Mouse (Mus musculus) heart, postnatal 36 days (tissue): ENCODE data around the gene Kif1c. TPM values are rescaled to one million over a fixed set of nuclear protein-coding genes. Genes with fewer than 3 reads are reported as not detected.

ENCODE experiments used
- DNase-seq, 2 experiments: peaks; one replicate each; pipeline ENCODE4 v3.0.0; 2021 to 2022
- intact Hi-C: fragments of 180-260 bp; cut with DNase I; formaldehyde crosslinking; loops from one replicate; pipeline ENCODE4 v1.15.1; 2025
- total RNA-seq, 2 experiments: library from RNA; stranded (reverse); gene quantifications; 2 replicates each; pipeline ENCODE4 v1.2.3; 2021

The Kif1c gene
- 100 to 1,000 TPM; 469 to 490 TPM for total RNA-seq

DNA sequence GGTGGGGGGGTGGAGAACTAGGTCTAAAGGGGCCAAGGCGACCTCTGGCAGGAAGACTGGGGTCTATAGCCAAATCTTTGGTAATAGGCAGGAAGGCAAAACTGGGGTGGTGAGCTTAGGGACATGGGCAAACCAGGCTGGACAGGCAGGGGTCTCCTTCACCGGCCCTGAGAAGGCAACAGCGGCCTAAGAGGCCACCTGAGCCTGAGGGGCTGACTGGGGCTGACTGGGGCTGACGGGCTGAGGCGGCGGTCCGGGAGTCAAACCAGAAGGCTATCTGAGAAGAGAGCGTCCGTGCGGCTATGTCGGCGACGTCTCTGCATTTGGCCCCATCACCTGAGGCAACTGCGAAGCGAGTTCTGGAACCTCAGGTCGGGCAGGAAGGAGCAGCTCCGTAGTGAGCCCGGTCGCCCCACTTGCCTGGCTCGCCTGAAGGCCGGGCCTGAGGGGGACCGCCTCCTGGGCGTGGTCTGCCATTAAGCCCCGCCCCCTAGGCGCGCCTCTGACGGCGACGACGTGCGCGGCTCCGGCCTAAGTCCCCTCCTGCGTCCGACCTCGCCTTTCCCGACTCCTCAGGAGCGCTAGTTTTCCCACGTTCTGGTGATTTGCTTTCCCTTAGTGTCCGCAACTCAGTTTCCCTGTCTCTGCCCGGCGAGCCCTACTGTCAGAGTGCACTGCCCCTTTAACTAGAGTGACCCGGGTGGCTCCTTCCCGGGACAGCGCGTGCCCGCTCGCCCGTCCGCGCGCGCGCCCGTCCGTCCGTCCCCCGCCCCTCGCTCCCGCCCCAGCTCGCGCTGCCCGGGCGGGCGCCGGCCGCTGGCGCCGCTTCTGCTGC lies at the start of gene Kif1c, which contains the start of gene Inca1:
Gene Kif1c, plus strand, starts transcription at position 827 of the 835 bp plus-strand sequence.
Gene Inca1, minus strand, starts transcription at position 434 of the 835 bp plus-strand sequence.
- peak; percentile 98 to 99 for DNase-seq
- intact Hi-C loops = loop anchor here (2.0 kb wide), 1 partner anchor 45 kb away; the partner anchor contains the start of gene Pfn1

DNA sequence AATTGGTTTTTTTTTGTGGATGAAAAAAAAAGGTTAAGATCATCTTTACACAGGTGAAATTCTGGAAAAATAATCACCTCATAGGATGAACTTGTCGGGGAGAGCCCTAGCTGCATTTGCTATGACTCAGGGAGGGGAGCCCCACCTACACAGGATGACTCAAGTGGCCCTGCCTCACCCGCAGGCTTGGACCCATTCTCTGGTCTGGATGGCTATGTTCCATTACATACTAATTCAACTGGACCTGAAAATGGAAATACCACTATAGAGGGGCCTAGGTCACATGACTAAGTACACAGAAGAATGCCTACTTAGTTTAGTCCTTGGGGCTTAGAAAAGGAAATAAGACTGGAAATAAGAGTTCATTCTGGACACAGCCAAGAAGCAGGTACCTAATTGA lies 49.0 kb upstream of the Kif1c start:
- intact Hi-C loops = loop anchor here (10.0 kb wide), 1 partner anchor 657 kb away; the partner anchor contains the start of genes Gabarap and Phf23

DNA sequence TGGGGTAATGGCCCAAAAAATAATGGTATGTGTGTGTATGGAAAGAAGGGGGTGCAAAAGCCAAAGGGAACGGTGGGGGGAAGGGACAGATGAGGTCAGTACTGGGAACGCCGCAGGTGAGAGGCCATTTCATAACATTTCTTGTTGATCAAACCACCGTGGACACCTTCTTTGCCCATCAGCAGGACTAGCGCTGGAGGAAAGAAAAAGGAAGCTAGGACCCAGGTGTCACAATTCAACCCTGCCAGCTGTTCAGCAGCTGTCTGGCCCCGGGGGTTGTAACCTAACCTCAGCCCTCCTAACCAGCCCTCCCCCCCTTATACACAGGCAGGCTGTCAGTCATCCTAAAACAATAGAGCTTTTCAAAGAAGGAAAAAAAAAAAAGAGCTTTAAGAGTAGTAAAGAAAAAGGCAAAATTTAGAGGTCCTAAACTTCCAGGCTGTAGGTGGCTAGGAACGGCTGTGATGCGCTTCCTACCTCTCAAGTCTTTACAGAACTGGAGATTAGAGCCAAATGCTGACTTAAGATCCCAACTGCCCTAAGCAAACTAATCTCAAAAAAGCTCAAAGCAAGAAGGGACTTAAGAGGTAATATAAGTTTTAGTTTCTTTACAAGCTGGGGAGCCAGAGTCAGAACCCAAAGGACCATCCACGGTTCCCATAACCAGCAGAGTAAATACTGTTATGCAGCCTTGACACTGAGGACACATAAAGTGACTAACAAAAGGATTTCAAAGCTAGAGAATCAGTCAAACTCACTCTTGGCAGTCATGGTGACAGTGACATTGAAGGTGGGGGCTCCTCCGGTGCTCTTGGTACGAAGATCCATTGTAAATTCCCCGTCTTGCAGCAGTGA lies 48.1 kb upstream of the Kif1c start:
- intact Hi-C loops = loop anchor here (10.0 kb wide), 1 partner anchor 657 kb away; the partner anchor contains the start of genes Gabarap and Phf23
- no peak for DNase-seq

More for the DNA sequence above, 49.0 kb upstream of the Kif1c start:
- no peak for DNase-seq

DNA sequence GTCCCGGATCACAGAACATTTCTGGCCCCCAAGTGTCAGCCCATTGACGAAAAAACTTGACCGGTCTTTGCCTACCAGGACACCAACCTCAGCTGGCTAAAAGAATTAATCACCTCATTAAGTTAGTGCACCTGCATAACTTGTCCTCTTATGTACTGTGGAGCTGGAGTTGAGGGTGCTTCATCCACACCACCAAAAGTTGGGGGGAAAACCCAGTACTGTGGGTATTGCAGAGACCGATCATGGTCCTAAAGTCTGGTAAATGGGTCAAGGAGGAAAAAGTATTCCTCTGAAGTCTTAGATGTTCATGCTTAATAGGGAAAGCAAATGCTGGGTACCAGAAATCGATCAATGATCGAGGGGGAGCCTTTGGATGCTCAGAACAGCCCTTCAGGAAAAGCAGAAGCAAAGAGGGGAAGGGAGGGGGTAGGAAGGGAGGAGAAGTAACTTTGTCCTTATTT lies 47.4 kb upstream of the Kif1c start:
- intact Hi-C loops = loop anchor here (10.0 kb wide), 1 partner anchor 658 kb away; the partner anchor contains the start of genes Gabarap and Phf23
- DNase-seq = no peak

DNA sequence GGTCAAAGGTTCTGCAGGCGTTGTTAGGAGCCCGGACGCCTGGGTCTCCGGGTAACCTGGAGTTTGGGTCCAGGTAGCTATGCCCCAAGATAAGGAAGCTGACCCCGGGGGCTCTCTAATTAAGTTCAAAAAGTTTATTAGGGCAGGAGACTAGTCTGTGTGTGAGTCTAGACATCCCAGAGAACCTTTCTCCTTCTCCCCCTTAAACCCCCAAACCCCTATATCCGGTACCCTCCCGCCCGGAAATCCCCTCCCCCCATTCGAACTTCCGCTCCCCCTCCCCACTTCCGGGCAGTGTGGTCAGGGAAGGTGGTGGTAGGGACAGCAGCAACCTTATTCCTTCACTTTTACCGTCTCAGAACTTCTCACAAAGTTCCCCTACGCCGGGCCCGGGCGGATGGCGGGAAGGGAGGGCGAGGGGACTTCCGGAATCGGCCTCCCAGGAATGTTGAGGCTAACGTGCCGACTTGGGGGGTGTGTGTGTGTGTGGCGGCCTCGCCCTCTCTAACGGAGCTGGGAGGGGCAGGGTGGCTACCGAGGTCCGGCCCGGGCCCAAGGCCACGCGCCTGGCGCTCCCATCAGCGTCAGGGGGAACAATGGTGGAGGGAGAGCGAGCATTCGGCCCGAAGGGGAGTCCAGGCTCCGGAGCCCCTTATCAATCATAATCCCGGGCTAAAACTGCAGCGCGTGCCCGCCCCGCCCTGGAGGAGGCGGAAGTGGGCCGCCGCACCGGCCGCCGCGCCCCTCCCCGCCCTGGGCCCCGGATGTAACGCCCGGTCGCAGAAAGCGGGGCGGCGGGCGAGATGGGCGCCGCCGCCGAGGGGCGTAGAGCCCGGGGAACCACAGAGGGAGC lies 46.8 kb upstream of the Kif1c start:
- intact Hi-C loops = loop anchor here (2.0 to 10.0 kb wide), 2 partner anchors 47 to 659 kb away; partner anchors contain the start of genes Gabarap, Inca1, Kif1c and Phf23
- DNase-seq = peak; percentile 71 to 80

DNA sequence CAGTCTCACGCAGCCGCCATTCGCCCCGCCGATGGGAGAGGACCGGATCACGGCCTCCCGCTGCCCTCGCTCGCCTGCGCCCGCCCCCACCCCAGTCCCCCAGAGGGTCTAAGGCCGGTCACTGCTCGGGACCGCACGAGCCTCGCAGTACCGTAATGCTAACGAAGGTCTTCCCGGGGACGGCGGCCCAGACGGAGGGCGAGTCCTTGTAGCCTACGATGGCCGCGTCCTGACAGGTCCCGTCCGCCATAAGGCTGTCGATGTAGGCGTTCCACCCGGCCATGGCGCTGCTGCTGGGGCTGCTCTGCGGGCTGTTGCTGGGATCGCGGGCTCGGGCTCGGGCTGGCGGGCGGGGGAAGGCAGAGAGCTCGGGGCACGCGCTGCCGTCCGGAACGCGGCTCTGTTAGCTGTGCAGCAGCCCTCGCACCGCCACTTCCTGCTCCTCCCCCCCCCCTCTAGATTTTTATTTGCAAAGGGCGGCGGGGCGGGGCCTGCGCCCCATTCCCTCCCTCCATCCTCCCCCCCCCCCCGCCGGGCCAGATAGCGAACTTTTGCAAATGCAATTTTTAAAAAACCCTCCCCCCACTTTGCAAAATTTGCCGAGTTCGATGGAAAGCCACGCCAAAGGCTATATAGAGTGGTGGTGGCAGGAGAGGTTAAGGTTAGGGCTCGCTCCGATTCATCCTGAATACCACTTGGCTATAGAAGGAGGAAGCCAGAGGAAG lies 46.0 kb upstream of the Kif1c start, which contains the start of gene Pfn1:
Gene Pfn1, minus strand, starts transcription at position 447 of the 725 bp plus-strand sequence.
- intact Hi-C loops = loop anchor here (2.0 to 10.0 kb wide), 2 partner anchors 46 to 660 kb away; partner anchors contain the start of genes Gabarap, Inca1, Kif1c and Phf23
- peak; percentile 77 to 81 for DNase-seq

DNA sequence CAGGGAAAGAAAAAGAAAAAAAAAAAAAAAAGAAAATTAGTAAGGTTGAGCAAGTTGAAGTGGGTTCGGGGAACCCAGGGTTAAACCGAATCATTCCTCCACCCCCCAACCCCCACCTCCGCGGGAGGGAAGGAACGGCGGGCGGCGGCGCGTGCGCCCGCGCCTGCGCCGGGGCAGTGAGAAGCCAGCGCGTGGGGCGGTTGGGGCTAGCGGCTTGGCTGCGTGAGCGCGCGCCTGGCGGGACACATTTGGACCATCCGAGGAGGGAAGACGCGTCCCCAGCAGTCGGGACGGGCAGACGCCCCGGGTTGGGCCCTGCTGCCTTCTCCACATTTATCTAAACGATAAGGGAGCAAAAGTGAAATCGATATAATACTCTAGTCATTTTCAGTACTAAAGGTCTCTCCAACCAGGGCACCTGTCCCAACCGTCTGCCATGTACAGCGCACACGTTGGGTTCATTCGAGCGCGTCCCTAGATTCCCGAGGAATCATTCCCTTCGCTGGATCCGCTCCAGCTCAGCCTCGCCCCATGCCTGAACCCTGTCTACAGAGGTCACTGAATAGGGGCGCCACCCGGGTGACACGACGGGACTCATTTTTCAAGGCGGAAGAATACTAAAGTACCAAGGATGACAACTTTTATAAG lies 45.3 kb upstream of the Kif1c start:
- DNase-seq = peak; percentile 80 to 89
- intact Hi-C loops = loop anchor here (2.0 to 10.0 kb wide), 2 partner anchors 46 to 660 kb away; partner anchors contain the start of genes Gabarap, Inca1, Kif1c and Phf23

DNA sequence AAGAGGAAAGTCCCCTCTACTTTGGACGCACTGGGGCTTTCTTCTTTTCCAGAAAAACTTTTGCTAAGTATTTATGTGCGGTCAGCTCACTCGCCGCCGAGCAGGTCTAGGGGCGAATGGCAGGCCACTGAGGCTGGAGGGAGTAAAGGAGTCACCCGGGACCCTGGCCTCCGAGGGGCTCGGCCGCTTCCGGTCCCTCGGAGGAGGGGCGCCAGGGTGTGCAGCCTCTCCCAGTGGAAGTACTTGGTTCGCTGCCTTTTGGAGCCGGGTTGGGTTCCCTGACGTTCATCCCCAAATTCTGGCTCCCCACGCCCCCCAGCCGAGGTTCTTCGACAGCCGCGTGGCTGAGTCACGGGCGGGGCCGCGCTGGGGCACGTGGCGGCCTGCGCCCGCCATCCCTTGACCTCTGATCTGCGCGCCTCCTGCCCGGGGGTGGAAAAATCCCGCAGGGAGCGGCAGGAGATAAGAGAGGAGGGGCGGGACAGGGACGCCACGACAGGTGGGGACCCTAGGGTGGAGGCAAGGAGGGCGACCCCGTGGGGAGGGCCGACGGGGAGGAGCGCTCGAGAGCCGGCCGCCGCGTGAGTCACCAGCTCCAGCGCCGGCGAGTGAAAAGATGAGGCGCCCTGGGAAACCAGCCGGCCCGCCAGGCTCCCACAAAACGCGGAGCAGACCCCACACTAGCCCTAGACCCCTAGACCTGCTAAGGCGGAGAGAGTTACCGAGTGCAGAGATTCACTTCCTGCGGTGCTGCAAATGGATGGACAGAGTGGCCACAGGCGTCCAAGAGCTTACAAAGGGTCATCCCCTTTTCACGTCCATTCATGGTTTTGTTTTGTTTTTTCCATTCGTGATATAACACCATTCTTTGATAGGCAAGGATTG lies 44.5 kb upstream of the Kif1c start:
- peak; percentile 66 to 83 for DNase-seq
- intact Hi-C loops = loop anchor here (1.0 to 10.0 kb wide), 3 partner anchors 12 to 661 kb away; partner anchors contain the start of genes Gabarap, Inca1, Kif1c and Phf23

DNA sequence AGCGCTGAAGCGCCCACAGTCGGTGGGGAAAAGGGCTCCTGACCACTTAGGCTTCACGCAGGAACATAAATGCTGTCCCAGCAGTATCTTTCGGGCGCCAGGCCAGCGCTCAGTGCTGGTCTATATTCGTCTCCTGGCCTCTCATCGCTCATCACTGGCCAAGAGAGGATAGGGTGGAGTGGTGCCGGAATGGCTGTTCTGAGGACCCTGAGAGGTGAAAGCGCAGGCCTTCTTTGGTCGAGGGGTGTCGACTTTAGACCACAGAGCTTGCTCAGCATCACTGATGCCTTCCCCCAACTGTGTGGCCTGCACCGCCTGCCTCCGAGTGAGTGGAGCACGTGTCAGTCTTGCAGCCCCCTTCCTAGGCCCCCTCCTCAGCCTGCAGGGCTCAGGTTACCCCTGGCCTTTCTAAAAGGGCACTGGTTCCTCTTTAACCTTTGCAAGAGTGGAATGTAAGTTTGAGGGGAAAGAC lies 43.9 kb upstream of the Kif1c start:
- intact Hi-C loops = loop anchor here (1.0 to 10.0 kb wide), 2 partner anchors 12 to 662 kb away; partner anchors contain the start of genes Gabarap and Phf23
- DNase-seq = peak; percentile 74 to 79

DNA sequence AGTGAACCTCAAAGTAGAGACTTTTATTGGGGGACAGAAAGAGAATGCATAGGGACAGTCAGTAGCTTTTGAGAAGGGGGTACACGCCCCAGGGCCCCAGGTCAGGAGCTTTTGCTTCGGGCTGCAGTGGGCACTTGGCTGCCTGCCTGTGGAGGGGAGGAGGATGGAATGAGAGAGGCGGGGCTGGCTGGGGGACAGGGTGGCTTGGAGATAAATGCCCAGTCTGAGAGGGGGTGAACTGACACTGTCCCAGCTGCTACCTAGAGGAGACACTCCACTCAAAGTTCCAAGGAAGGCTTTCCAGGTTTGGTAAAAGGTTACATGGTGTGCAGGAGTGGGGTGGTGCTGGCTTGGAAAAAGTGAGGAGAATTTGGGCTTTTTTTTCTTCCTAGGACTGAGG lies 43.4 kb upstream of the Kif1c start, which contains the start of gene Eno3:
Gene Eno3, plus strand, starts transcription at position 239 of the 400 bp plus-strand sequence.
- intact Hi-C loops = loop anchor here (1.0 to 10.0 kb wide), 2 partner anchors 11 to 662 kb away; partner anchors contain the start of genes Gabarap and Phf23
- peak in 1 of 2 experiments; percentile 49 for DNase-seq

DNA sequence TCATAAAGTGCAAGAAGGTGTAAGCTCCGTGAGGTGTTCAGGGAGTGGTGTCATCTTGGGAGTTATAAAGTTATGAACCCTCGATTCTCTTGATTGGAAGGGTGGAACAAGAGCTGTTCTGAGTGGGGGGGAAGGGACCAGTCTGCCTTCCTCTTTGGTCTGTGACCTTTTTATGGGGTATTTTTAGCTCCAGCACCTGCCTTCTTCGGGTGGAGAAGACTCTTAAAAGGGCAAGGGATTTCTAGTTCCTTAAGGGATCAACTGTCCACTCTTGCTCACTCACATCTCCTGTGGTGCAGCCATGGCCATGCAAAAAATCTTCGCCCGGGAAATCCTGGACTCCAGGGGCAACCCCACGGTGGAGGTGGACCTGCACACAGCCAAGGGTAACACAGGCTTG lies 42.8 kb upstream of the Kif1c start:
- no peak for DNase-seq

DNA sequence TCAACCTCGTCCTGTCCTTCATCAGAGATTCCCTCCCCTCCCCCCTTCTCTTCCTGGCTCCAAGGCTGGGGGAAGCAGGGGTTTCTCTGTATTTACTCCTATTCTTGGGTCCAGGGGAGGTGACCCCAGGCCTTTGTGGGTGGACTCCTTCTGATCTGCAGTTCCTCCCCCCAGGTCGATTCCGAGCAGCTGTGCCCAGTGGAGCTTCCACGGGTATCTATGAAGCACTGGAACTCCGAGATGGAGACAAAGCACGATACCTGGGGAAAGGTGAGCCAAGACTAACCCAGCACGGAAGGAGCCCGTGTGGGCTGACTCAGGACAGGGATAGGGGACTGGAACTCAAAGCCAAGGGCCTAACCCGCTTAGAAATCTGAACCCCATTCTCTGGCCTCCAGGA lies 42.4 kb upstream of the Kif1c start:
- no peak for DNase-seq
- intact Hi-C loops = loop anchor here (10.0 kb wide), 1 partner anchor 663 kb away; the partner anchor contains the start of genes Gabarap and Phf23

More for the DNA sequence above, 42.8 kb upstream of the Kif1c start:
- intact Hi-C loops = loop anchor here (10.0 kb wide), 1 partner anchor 663 kb away; the partner anchor contains the start of genes Gabarap and Phf23

DNA sequence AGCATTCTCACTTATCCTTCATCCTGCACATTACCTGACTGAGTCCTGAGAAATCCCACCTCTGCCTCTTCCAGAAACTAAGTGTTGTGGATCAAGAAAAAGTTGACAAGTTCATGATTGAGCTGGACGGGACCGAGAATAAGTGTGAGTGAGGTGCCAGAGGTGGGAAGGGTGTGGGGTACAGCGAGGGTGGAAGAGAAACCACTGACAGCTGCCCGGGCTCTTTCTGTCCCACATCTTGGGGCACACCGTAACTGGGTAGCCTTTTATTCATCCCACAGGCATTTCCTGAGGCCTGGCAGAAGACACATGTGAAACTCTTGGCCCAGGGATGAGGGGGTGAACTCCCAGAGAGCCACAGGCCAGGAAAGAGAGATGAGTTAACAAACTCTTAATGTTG lies 41.8 kb upstream of the Kif1c start:
- no peak for DNase-seq
- intact Hi-C loops = loop anchor here (10.0 kb wide), 1 partner anchor 664 kb away; the partner anchor contains the start of genes Gabarap and Phf23

DNA sequence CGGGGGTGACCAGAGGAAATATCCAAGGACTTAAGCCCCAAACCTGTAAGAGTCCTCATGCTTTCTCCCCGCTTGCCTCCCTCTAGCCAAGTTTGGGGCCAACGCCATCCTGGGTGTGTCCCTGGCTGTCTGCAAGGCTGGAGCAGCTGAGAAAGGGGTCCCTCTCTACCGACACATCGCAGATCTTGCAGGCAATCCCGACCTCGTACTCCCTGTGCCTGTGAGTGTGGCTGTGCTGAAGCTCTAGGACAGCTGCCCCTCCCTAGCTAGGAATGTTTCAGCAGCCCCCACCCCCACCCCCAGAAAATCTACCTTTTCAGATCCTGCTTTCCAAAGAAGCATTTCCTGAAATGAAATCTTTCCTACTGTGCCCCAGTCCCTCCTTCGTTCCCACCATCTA lies 41.4 kb upstream of the Kif1c start:
- no peak for DNase-seq
- intact Hi-C loops = loop anchor here (10.0 kb wide), 1 partner anchor 664 kb away; the partner anchor contains the start of genes Gabarap and Phf23

DNA sequence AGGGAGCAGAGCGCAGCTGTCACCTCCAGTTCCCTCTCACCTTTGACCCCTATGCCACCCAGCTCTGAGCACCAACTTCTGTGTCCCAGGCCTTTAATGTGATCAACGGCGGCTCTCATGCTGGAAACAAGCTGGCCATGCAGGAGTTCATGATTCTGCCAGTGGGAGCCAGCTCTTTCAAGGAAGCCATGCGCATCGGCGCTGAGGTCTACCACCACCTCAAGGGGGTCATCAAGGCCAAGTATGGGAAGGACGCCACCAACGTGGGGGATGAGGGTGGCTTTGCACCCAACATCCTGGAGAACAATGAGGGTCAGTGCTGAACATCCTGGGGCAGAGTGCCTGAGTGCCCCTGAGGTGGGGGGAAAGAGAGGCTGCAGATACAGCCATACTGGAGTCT lies 39.8 kb upstream of the Kif1c start:
- intact Hi-C loops = no loop called here
- DNase-seq = no peak

DNA sequence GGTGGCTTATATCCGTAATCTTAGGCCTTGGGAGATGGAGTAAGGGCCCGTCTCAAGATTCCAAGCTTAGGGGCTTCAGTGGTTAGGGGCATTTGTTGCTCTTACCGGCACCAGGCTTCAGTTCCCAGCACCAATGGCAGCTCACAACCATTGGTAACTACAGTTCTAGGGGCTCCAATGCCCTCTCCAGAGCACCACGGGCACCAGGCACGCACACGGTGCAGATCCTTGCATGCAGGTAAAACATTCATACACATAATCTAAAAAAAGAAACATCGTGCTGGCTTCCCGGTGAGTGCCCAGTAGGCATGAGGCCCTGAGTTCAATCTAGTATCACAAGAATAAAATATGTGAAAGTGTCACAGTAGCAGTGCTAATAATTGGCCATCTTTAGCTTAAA lies 37.2 kb upstream of the Kif1c start:
- intact Hi-C loops = no loop called here
- no peak for DNase-seq
